Mouse (Mus musculus): ENCODE results near the gene Fxyd3. TPM values are rescaled to one million over a fixed set of nuclear protein-coding genes. Genes with fewer than 3 reads are reported as not detected.

The Fxyd3 gene
- total and polyA plus RNA-seq, 3 experiments: 1.6 to 5.5 (median 2.5) TPM

DNA sequence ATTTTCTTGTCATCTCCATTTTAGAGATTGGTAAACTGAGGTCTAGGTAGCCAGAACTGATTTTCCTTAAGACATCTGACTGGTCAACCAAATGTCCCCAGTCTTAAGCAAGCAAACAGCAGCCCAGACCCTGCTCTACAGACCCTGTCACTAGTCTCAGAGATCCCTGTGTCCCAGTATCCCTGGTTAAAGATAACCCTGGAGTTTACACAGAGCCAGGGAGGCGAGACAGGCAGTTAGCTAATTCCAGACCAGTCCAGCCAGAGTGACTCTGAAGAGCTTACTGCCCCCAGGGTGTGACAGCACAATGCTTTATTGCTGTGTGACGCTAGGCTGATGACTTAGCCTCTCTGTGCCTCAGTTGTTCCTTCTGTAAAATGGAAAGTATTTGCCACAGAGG is 19.4 kb downstream of the Fxyd3 start, which contains the start of gene Fxyd1:
TSS of gene Fxyd1 (minus strand) at position 129 of the 400 bp plus-strand sequence.
- WGBS: 83% methylated on average over 2 of the region's 2 CpGs
- intact Hi-C loops (cut with DNase I): loop anchor here (5.0 kb wide), 1 partner anchor 115 kb away; no protein-coding TSS in a partner anchor

DNA sequence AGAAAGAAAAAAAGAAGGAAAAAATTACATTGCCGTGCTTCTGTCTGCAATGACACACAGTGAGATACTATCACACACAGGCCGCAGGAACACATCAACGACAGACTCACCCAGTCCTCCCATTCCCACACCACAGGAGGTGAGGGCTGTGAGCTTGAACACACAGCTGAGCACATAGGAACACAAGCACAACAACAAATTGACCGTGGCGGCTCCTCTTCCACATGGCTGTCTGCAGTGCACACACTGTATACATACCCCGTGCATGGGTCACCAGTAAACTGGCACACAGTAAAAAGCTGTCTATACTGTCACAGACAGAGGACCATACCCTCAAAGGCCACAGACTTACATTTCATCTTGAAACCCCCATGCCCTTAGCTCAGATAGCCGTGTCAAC is 20.1 kb downstream of the Fxyd3 start:
- 85% methylated on average over 7 of the region's 7 CpGs for WGBS
- H3K27me3 ChIP-seq (ENCODE audit: control insufficient read depth, insufficient read depth, low read length): no peaks in the 10 kb centered on the region
- H3K36me3 ChIP-seq (ENCODE audit: control insufficient read depth, insufficient read depth, low read length): no peaks in the 10 kb centered on the region
- H3K27ac ChIP-seq: peak overlapping the region; percentile 80
- no peak overlapping the region for H3K4me3 ChIP-seq
- intact Hi-C loops (cut with DNase I): loop anchor here (5.0 kb wide), 1 partner anchor 116 kb away; no protein-coding TSS in a partner anchor
- no peak for DNase-seq
- H3K4me1 ChIP-seq (ENCODE audit: control insufficient read depth, insufficient read depth, low read length): peaks cover 7% of the 10 kb centered on the region
- TF ChIP-seq CTCF (IDR thresholded peaks at IDR 0.05) (no peak), EP300 (IDR thresholded peaks at IDR 0.05; ENCODE audit: insufficient read depth, low read depth, low read length) (no peak), POLR2A (IDR thresholded peaks at IDR 0.05; ENCODE audit: insufficient read depth, low read depth, low read length) (no peak)
- no peaks in the 10 kb centered on the region for H3K79me2 ChIP-seq (replicated peaks; ENCODE audit: control insufficient read depth, insufficient read depth, low read length)
- H3K9ac ChIP-seq (ENCODE audit: low read depth, low read length): no peak overlapping the region

More for the DNA sequence above, 19.4 kb downstream of the Fxyd3 start, which contains the start of gene Fxyd1:
- Histone ChIP-seq H3K27me3 (ENCODE audit: control insufficient read depth, insufficient read depth, low read length) (no peaks in the 10 kb centered on the region), H3K27ac (peak within 1 kb of the TSS; percentile 80), H3K4me1 (ENCODE audit: control insufficient read depth, insufficient read depth, low read length) (peaks cover 7% of the 10 kb centered on the region), H3K9ac (ENCODE audit: low read depth, low read length) (no peak within 1 kb of the TSS), H3K4me3 (no peak within 1 kb of the TSS), H3K79me2 (replicated peaks; ENCODE audit: control insufficient read depth, insufficient read depth, low read length) (no peaks in the 10 kb centered on the region), H3K36me3 (ENCODE audit: control insufficient read depth, insufficient read depth, low read length) (no peaks in the 10 kb centered on the region)
- no peak for TF ChIP-seq CTCF (IDR thresholded peaks at IDR 0.05)
- TF ChIP-seq EP300 (IDR thresholded peaks at IDR 0.05; ENCODE audit: insufficient read depth, low read depth, low read length): no peak
- TF ChIP-seq POLR2A (IDR thresholded peaks at IDR 0.05; ENCODE audit: insufficient read depth, low read depth, low read length): no peak
- no peak for DNase-seq

DNA sequence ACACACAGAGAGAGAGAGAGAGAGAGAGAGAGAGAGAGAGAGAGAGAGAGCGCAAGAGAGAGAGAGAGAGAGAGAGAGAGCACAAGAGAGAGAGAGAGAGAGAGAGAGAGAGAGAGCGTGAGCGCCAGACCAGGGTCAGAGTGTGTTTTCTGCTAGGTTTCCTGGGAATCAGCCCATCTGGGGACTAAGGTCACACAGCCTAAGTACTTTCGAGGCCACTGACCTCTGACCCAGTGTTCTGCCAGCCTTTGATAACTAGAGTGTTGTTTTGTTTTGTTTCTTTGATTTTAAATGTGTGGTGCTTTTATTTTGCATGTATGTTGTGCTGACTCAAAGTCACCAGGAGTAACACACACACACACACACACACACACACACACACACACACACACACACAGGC is 20.6 kb downstream of the Fxyd3 start:
- Histone ChIP-seq H3K4me3 (no peak overlapping the region), H3K27ac (peak overlapping the region; percentile 80), H3K36me3 (ENCODE audit: control insufficient read depth, insufficient read depth, low read length) (no peaks in the 10 kb centered on the region), H3K4me1 (ENCODE audit: control insufficient read depth, insufficient read depth, low read length) (peaks cover 7% of the 10 kb centered on the region), H3K27me3 (ENCODE audit: control insufficient read depth, insufficient read depth, low read length) (no peaks in the 10 kb centered on the region), H3K79me2 (replicated peaks; ENCODE audit: control insufficient read depth, insufficient read depth, low read length) (no peaks in the 10 kb centered on the region), H3K9ac (ENCODE audit: low read depth, low read length) (peak overlapping the region; percentile 27; the same call in 1 of the 2 replicates)
- intact Hi-C loops (cut with DNase I): loop anchor here (5.0 kb wide), 1 partner anchor 116 kb away; no protein-coding TSS in a partner anchor
- DNase-seq: peak; percentile 39 to 43
- TF ChIP-seq POLR2A (IDR thresholded peaks at IDR 0.05; ENCODE audit: insufficient read depth, low read depth, low read length) (no peak), EP300 (IDR thresholded peaks at IDR 0.05; ENCODE audit: insufficient read depth, low read depth, low read length) (no peak), CTCF (IDR thresholded peaks at IDR 0.05) (no peak)
- 31% methylated on average over 3 of the region's 4 CpGs for WGBS

DNA sequence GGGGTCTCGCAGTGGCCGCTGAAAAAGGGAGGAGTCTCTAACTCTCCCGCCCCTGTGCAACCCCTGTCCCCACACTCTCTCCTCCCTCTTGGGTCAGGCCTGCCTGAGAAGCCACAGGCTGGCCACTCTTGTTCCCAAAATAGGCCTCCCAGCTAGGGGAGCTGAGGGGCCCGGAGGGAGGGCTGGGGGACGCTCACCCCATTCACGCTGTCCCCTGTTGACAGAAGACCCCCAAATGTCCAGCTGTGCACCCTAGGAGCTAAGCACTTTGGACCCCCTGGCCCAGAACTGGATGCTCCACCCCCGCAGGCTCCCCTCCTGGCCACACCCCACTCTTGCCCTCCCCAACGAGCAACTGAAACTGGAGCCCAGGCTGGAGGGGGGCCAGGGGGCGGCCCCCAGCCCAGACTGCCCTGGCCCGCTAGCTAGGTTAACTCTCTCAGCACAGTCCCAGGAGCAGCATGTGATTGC is 21.1 kb downstream of the Fxyd3 start:
- H3K36me3 ChIP-seq (ENCODE audit: control insufficient read depth, insufficient read depth, low read length): no peaks in the 10 kb centered on the region
- H3K27me3 ChIP-seq (ENCODE audit: control insufficient read depth, insufficient read depth, low read length): no peaks in the 10 kb centered on the region; the same call in 1 of the 2 replicates
- peak overlapping the region; percentile 62 for H3K4me3 ChIP-seq
- H3K27ac ChIP-seq: peak overlapping the region; percentile 93
- peaks cover 7% of the 10 kb centered on the region for H3K4me1 ChIP-seq (ENCODE audit: control insufficient read depth, insufficient read depth, low read length)
- H3K79me2 ChIP-seq (replicated peaks; ENCODE audit: control insufficient read depth, insufficient read depth, low read length): no peaks in the 10 kb centered on the region
- TF ChIP-seq POLR2A (IDR thresholded peaks at IDR 0.05; ENCODE audit: insufficient read depth, low read depth, low read length) (peak; percentile 66), EP300 (IDR thresholded peaks at IDR 0.05; ENCODE audit: insufficient read depth, low read depth, low read length) (no peak)
- peak; percentile 91 to 92 for DNase-seq
- peak overlapping the region; percentile 76 for H3K9ac ChIP-seq (ENCODE audit: low read depth, low read length)
- intact Hi-C loops (cut with DNase I): loop anchor here (5.0 kb wide), 1 partner anchor 117 kb away; no protein-coding TSS in a partner anchor
- 22% methylated on average over 10 of the region's 10 CpGs for whole genome bisulfite sequencing

DNA sequence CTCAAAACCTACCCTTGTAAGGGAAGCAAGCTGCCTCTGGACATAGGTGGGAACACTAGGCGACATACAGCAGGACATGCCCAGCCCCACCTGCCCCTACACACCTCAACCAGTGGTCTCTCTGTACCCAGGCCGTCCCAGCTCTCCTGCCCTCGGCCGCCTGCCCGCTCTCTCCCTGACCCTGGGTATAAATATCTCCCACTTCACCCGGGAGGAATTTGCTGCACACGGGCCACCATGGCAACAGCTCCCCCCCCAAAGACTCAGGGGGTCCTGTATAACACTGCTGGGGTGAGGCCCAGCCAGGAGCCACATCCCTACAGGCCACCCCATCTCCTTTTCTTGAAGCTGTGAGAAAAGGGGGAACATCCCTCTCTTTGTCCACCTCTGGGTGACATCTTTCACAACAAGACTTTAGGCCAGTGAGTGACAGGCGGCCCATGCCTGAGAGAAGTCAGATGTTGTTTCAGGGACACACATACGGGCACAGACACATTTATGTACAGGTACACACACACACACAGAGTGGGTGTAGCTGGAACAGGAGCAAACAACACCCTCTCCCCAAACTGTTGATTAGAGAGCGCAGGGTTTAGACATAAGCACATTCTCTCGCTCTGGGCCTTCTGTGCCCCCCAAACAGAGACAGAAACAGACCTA is 21.7 kb downstream of the Fxyd3 start:
- H3K36me3 ChIP-seq (ENCODE audit: control insufficient read depth, insufficient read depth, low read length): no peaks in the 10 kb centered on the region
- WGBS: 42% methylated on average over 11 of the region's 11 CpGs
- H3K4me3 ChIP-seq: peak overlapping the region; percentile 62
- intact Hi-C loops (cut with DNase I): loop anchor here (5.0 kb wide), 2 partner anchors 82 to 118 kb away; partner anchors contain the start of genes Fam187b and Lsr
- no peaks in the 10 kb centered on the region for H3K79me2 ChIP-seq (replicated peaks; ENCODE audit: control insufficient read depth, insufficient read depth, low read length)
- TF ChIP-seq EP300 (IDR thresholded peaks at IDR 0.05; ENCODE audit: insufficient read depth, low read depth, low read length) (0 out of 2 replicates have a peak, but pooled peaks have one; percentile 25), CTCF (IDR thresholded peaks at IDR 0.05) (no peak), POLR2A (IDR thresholded peaks at IDR 0.05; ENCODE audit: insufficient read depth, low read depth, low read length) (peak; percentile 72)
- no peaks in the 10 kb centered on the region; the same call in 1 of the 2 replicates for H3K27me3 ChIP-seq (ENCODE audit: control insufficient read depth, insufficient read depth, low read length)
- peak overlapping the region; percentile 76 for H3K9ac ChIP-seq (ENCODE audit: low read depth, low read length)
- H3K4me1 ChIP-seq (ENCODE audit: control insufficient read depth, insufficient read depth, low read length): peaks cover 7% of the 10 kb centered on the region
- peak; percentile 75 to 80 for DNase-seq
- peak overlapping the region; percentile 93 for H3K27ac ChIP-seq

Measured in heart, adult 2 months (tissue).